Mouse (Mus musculus) hindbrain, embryonic 11.5 days (tissue): ENCODE results near the gene 1700003E16Rik. TPM values are rescaled to one million over a fixed set of nuclear protein-coding genes. Genes with fewer than 3 reads are reported as not detected.

Source experiments
- ATAC-seq: fragments of 200-750 bp; cut with Nextera tagmentation; 2 replicates; pipeline ENCODE4 v1.8.0; 2017; ENCODE audit warnings: mild to moderate bottlenecking, moderate TSS enrichment, moderate library complexity; ENCODE audit not compliant: low FRiP score
- DNase-seq: peaks from one replicate; pipeline ENCODE4 v3.0.0-alpha.2; 2015; ENCODE audit warnings: low spot score
- H3K27ac ChIP-seq: fragments of 300-500 bp; sonication (generic); 2 replicates; pipeline ENCODE4 v1.5.1; 2014; ENCODE audit warnings: mild to moderate bottlenecking, low read depth, low read length
- H3K27me3 ChIP-seq: fragments of 300-500 bp; sonication (generic); 2 replicates; pipeline ENCODE4 v1.6.1; 2014; ENCODE audit warnings: mild to moderate bottlenecking, low read length, moderate library complexity, mixed read lengths; ENCODE audit not compliant: control insufficient read depth, insufficient read depth
- H3K36me3 ChIP-seq: fragments of 300-500 bp; sonication (generic); 2 replicates; pipeline ENCODE4 v1.6.1; 2014; ENCODE audit warnings: mild to moderate bottlenecking, low read length, moderate library complexity, mixed read lengths; ENCODE audit not compliant: control insufficient read depth, insufficient read depth
- H3K4me1 ChIP-seq: fragments of 300-500 bp; sonication (generic); replicated peaks from 2 replicates; pipeline ENCODE4 v1.6.1; 2014; ENCODE audit warnings: low read length, mixed read lengths; ENCODE audit not compliant: control insufficient read depth, insufficient read depth
- H3K4me2 ChIP-seq: fragments of 300-500 bp; sonication (generic); replicated peaks from 2 replicates; pipeline ENCODE4 v1.6.1; 2014; ENCODE audit warnings: mild to moderate bottlenecking, low read depth, low read length
- H3K4me3 ChIP-seq: fragments of 300-500 bp; sonication (generic); 2 replicates; pipeline ENCODE4 v1.5.1; 2014; ENCODE audit warnings: low read depth, low read length
- H3K9ac ChIP-seq: fragments of 300-500 bp; sonication (generic); 2 replicates; pipeline ENCODE4 v1.6.1; 2014; ENCODE audit warnings: low read depth, low read length
- H3K9me3 ChIP-seq: fragments of 300-500 bp; sonication (generic); 2 replicates; pipeline ENCODE4 v1.6.1; 2016; ENCODE audit warnings: low read length; ENCODE audit not compliant: control insufficient read depth
- WGBS: fragments of 180-500 bp; shearing (Covaris S2); extraction: QIAGEN DNeasy Blood & Tissue Kit; methylation state at CpG from one replicate; pipeline ENCODE4 v1.1.7; 2014; 5-methylcytosine and 5-hydroxymethylcytosine counted together
- polyA plus RNA-seq: library from polyadenylated mRNA; unstranded; fragments of >200 nt; fragmentation: Nextera tagmentation; extraction: Ambion mirVana; gene quantifications from 2 replicates; pipeline ENCODE4 v1.2.1, GENCODE M21; 2014

The 1700003E16Rik gene
- polyA plus RNA-seq, 1 experiment from 2014 or later, result 3.7 TPM

DNA sequence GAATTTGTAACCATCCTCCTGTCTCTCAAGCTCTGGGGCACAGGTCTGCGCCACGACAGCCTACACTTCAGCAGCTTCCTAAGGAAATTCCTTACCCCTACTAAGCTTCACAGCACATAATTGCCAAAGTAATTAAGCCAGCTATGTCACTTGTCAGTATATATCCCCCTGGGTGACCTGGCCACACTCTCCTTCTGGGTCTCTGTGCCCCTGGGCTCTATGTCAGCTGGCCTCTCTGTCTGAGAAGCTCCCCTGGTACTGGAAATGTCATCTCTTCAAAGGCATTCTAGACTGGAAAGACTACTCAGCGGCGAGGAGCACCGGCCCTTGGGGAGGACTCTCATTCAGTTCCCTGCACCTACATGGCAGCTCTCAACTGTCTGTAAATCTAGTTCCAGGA, 33.2 kb upstream of the 1700003E16Rik start:
- peak overlapping the region; percentile 94 for H3K4me2 ChIP-seq
- WGBS, result 72% methylated on average over 5 of the region's 5 CpGs
- DNase-seq, result no peak
- no peaks in the 10 kb centered on the region for H3K27me3 ChIP-seq
- H3K9ac ChIP-seq, result peak overlapping the region; percentile 97; the same call in 1 of the 2 replicates
- peaks cover 18% of the 10 kb centered on the region for H3K4me1 ChIP-seq
- H3K27ac ChIP-seq, result peak overlapping the region; percentile 99; the same call in 1 of the 2 replicates
- no peaks in the 10 kb centered on the region for H3K9me3 ChIP-seq
- H3K4me3 ChIP-seq, result peak overlapping the region; percentile 80
- no peak for ATAC-seq
- H3K36me3 ChIP-seq, result 0 out of 2 replicates have a peak, but pooled peaks cover 7% of the 10 kb centered on the region

DNA sequence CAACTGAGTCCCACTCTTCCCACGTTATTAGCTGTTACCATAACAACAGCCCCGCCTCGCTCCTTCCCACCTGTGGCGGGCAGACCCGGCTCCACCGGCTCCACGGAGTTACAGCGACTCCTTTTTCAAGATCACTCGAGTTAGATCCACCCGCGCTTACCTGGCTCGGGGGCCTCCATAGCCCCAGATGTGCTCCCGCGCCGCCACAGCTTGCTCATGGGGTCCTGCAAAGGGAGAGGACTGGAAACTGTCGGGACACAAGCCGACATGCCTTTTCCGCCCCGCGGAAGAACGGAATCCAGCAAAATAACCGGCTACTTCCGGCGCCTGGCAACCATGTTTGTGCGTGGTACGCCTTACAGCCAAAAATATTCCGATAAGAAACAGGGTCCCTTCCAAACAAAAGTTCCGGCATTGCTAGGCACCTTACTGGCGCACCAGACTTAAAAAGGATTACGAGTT, 31.3 kb upstream of the 1700003E16Rik start:
- Histone ChIP-seq H3K4me3 (peak overlapping the region; percentile 77), H3K4me2 (peak overlapping the region; percentile 75), H3K27ac (peak overlapping the region; percentile 54), H3K9ac (peak overlapping the region; percentile 73), H3K9me3 (no peaks in the 10 kb centered on the region), H3K36me3 (no peaks in the 10 kb centered on the region), H3K4me1 (peaks cover 14% of the 10 kb centered on the region), H3K27me3 (no peaks in the 10 kb centered on the region)
- DNase-seq (peak; percentile 92), ATAC-seq (peak; percentile 2; the same call in 1 of the 2 replicates)
- under 1% methylated on average over 30 of the region's 30 CpGs for WGBS

DNA sequence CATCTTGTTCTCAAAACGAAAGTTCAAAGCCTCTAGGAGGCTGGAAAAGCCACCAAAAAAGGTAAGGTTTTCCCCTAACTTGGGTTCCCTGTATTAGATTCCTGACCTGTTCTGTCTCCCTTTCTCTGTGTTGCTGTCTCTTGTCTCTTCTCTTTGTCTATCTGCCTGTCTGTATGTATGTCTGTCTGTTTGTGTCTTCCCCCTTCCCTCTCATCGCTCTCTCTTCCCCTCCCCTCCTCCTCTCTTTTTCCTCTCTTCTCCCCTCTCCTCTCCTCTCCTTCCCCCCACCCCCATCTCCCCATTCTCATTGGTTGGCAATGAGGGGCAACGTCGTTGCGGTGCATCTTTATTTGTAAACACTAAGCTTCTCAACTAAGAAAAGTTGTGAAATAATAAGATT, 30.9 kb upstream of the 1700003E16Rik start, which contains the start of gene Ino80b:
Ino80b (minus strand) TSS at position 101 of the 400 bp plus-strand sequence.
- Histone ChIP-seq H3K4me1 (peaks cover 11% of the 10 kb centered on the region), H3K9ac (peak within 1 kb of the TSS; percentile 73), H3K4me2 (peak within 1 kb of the TSS; percentile 75), H3K27ac (peak within 1 kb of the TSS; percentile 54), H3K27me3 (no peaks in the 10 kb centered on the region), H3K36me3 (no peaks in the 10 kb centered on the region), H3K4me3 (peak within 1 kb of the TSS; percentile 77), H3K9me3 (no peaks in the 10 kb centered on the region)
- no peak for ATAC-seq
- no peak for DNase-seq
- 31% methylated on average over 5 of the region's 5 CpGs for WGBS

DNA sequence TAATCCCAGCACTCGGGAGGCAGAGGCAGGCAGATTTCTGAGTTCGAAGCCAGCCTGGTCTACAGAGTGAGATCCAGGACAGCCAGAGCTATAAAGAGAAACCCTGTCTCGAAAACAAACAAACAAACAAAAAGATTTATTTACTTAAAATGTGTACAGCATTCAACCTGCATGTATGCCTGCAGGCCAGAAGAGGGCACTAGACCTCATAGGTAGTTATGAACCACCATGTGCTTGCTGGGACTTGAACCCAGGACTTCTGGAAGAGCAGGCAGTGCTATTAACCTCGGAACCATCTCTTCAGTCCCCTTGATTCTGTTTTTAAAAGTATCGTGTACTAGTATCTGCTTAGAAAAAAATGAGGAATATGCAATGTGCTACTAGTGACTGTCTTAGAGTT, 28.8 kb upstream of the 1700003E16Rik start:
- peaks cover 11% of the 10 kb centered on the region for H3K4me1 ChIP-seq
- ATAC-seq (no peak), DNase-seq (no peak)
- WGBS, result 97% methylated on average over 5 of the region's 5 CpGs
- H3K9me3 ChIP-seq, result no peaks in the 10 kb centered on the region
- no peak overlapping the region for H3K9ac ChIP-seq
- H3K4me2 ChIP-seq, result no peak overlapping the region
- H3K36me3 ChIP-seq, result no peaks in the 10 kb centered on the region
- H3K27me3 ChIP-seq, result no peaks in the 10 kb centered on the region
- no peak overlapping the region for H3K27ac ChIP-seq
- no peak overlapping the region for H3K4me3 ChIP-seq

- no peaks in the 10 kb centered on the region for H3K27me3 ChIP-seq
- no peak overlapping the region for H3K27ac ChIP-seq
- no peak overlapping the region for H3K9ac ChIP-seq
- H3K9me3 ChIP-seq, result no peaks in the 10 kb centered on the region
- no peak for DNase-seq
- no peak overlapping the region for H3K4me3 ChIP-seq
- no peak for ATAC-seq
- H3K4me1 ChIP-seq, result peaks cover 6% of the 10 kb centered on the region; the same call in 1 of the 2 replicates
- no peaks in the 10 kb centered on the region for H3K36me3 ChIP-seq
- no peak overlapping the region for H3K4me2 ChIP-seq
- 76% methylated on average over 6 of the region's 6 CpGs for WGBS
Measured at GRCm38 (mm10) chr6:83131469-83132034, 24.7 kb upstream of the 1700003E16Rik start.

GRCm38 (mm10) chr6:83132176-83132919, 23.9 kb upstream of the 1700003E16Rik start:
- Histone ChIP-seq H3K4me2 (no peak overlapping the region), H3K36me3 (no peaks in the 10 kb centered on the region), H3K4me1 (peaks cover 6% of the 10 kb centered on the region; the same call in 1 of the 2 replicates), H3K9ac (no peak overlapping the region), H3K27ac (no peak overlapping the region), H3K27me3 (no peaks in the 10 kb centered on the region), H3K4me3 (no peak overlapping the region), H3K9me3 (no peaks in the 10 kb centered on the region)
- 88% methylated on average over 9 of the region's 9 CpGs for WGBS
- DNase-seq, result no peak
- no peak for ATAC-seq

- Histone ChIP-seq H3K9ac (no peak overlapping the region), H3K4me1 (peaks cover 9% of the 10 kb centered on the region; the same call in 1 of the 2 replicates), H3K27ac (no peak overlapping the region), H3K9me3 (no peaks in the 10 kb centered on the region), H3K4me2 (no peak overlapping the region), H3K4me3 (no peak overlapping the region), H3K27me3 (no peaks in the 10 kb centered on the region), H3K36me3 (no peaks in the 10 kb centered on the region)
- DNase-seq (no peak), ATAC-seq (no peak)
- WGBS, result 68% methylated on average over 3 of the region's 3 CpGs
Measured at GRCm38 (mm10) chr6:83134226-83134625, 22.0 kb upstream of the 1700003E16Rik start.

DNA sequence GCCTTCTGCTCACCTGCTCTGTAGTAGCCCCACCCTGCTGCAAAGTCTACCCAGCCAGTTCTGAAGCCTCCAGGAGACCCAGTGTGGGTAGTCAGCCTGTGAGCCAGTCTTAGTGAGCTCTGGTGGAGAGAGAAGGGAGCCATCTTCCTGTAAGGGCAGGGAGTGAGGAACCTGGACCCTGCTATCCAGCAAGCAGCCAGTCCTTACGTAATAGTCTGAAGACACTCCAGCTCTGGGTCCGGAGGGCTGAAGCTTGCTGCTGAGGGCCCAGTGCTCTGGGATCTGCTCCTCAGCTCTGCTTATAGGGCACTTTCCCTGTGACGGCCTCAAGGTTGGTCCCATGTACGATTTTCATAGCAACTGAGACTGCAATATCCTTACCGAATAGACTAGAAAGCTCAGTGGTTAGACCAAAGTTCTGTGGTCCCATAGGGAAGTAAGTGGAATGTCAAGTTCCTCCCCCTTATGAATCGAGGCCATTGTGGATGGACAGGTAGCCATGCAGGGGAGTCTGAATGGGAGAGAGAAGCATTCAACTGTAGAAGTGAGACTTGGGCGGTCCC, 21.2 kb upstream of the 1700003E16Rik start, which contains the start of gene Rtkn:
Rtkn (plus strand) TSS at position 513 of the 563 bp plus-strand sequence.
- Histone ChIP-seq H3K4me3 (peak within 1 kb of the TSS; percentile 62), H3K27me3 (no peaks in the 10 kb centered on the region), H3K9ac (peak within 1 kb of the TSS; percentile 53; the same call in 1 of the 2 replicates), H3K4me2 (peak within 1 kb of the TSS; percentile 87), H3K36me3 (no peaks in the 10 kb centered on the region), H3K9me3 (no peaks in the 10 kb centered on the region), H3K27ac (peak within 1 kb of the TSS; percentile 99; the same call in 1 of the 2 replicates), H3K4me1 (peaks cover 9% of the 10 kb centered on the region; the same call in 1 of the 2 replicates)
- DNase-seq (no peak), ATAC-seq (no peak)
- WGBS, result 59% methylated on average over 7 of the region's 7 CpGs
